Mouse (Mus musculus) cerebellum, adult 2 months (tissue): ENCODE measurements around the gene Baiap2. TPM values are rescaled to one million over a fixed set of nuclear protein-coding genes. Genes with fewer than 3 reads are reported as not detected.

Experiments
- DNase-seq, 2 experiments: peaks; one replicate each; pipeline ENCODE4 v3.0.0; 2021
- H3K27ac ChIP-seq: fragments of 200-500 bp; 2 replicates; pipeline ENCODE4 v1.5.1; 2012; ENCODE audit warnings: low read length, control low read depth, inconsistent platforms; ENCODE audit not compliant: insufficient read depth
- H3K27me3 ChIP-seq: fragments of 200-500 bp; 2 replicates; pipeline ENCODE4 v1.6.1; 2012; ENCODE audit warnings: inconsistent platforms, mild to moderate bottlenecking, low read length, moderate library complexity; ENCODE audit not compliant: control insufficient read depth, insufficient read depth
- H3K4me1 ChIP-seq: fragments of 200-500 bp; 2 replicates; pipeline ENCODE4 v1.6.1; 2011; ENCODE audit warnings: low read length; ENCODE audit not compliant: control insufficient read depth, insufficient read depth
- H3K4me3 ChIP-seq: fragments of 200-500 bp; replicated peaks from 2 replicates; pipeline ENCODE3; 2011; ENCODE audit warnings: mild to moderate bottlenecking, low read depth, low read length, control low read depth; ENCODE audit not compliant: insufficient read depth
- CTCF ChIP-seq: fragments of 200-500 bp; IDR thresholded peaks from 2 replicates; pipeline ENCODE4 v1.5.1; 2011; ENCODE audit warnings: low read depth, mild to moderate bottlenecking, control low read depth, low read length, moderate library complexity, borderline replicate concordance; ENCODE audit not compliant: insufficient read depth
- POLR2A ChIP-seq: fragments of 200-500 bp; IDR thresholded peaks from 2 replicates; pipeline ENCODE4 v1.6.1; 2011; ENCODE audit warnings: low read length, control low read depth, borderline replicate concordance; ENCODE audit not compliant: insufficient read depth
- WGBS: fragments of 180-500 bp; shearing (Covaris S2); methylation state at CpG from one replicate; pipeline ENCODE4 v1.1.7; 2018; 5-methylcytosine and 5-hydroxymethylcytosine counted together
- polyA plus RNA-seq: library from polyadenylated mRNA; depleted of rRNA; stranded (reverse); fragments of >200 nt; gene quantifications from 2 replicates; pipeline ENCODE4 v1.2.3, GENCODE M21; 2012

The Baiap2 gene
- polyA plus RNA-seq, 1 experiment = 116 TPM

- no peak for TF ChIP-seq CTCF
- no peak for TF ChIP-seq POLR2A
Measured at GRCm38 (mm10) chr11:120034762-120035161, 92.2 kb downstream of the Baiap2 start.

GRCm38 (mm10) chr11:120039581-120039980 is 97.0 kb downstream of the Baiap2 start:
- WGBS = 0% methylated on average over 4 of the region's 4 CpGs
- DNase-seq = peak; percentile 50 to 53
- Histone ChIP-seq H3K27me3 (no peaks in the 10 kb centered on the region), H3K4me3 (no peak overlapping the region), H3K4me1 (peaks cover 89% of the 10 kb centered on the region), H3K27ac (peak overlapping the region; percentile 78)
- TF ChIP-seq CTCF = no peak
- TF ChIP-seq POLR2A = no peak

More at GRCm38 (mm10) chr11:120034762-120035161, 92.2 kb downstream of the Baiap2 start:
- no peak overlapping the region for H3K27ac ChIP-seq
- DNase-seq = no peak
- H3K27me3 ChIP-seq = no peaks in the 10 kb centered on the region
- H3K4me1 ChIP-seq = peaks cover 84% of the 10 kb centered on the region
- no peak overlapping the region for H3K4me3 ChIP-seq
- WGBS = 60% methylated on average over 5 of the region's 5 CpGs

- Histone ChIP-seq H3K27ac (peak overlapping the region; percentile 91), H3K4me1 (peaks cover 86% of the 10 kb centered on the region), H3K4me3 (no peak overlapping the region), H3K27me3 (no peaks in the 10 kb centered on the region)
- TF ChIP-seq POLR2A = no peak
- TF ChIP-seq CTCF = no peak
- WGBS = 34% methylated on average over 8 of the region's 8 CpGs
- DNase-seq = peak; percentile 45 to 50
Measured at GRCm38 (mm10) chr11:120040440-120040839, 97.9 kb downstream of the Baiap2 start.

GRCm38 (mm10) chr11:120041191-120042123 is 98.9 kb downstream of the Baiap2 start:
- Histone ChIP-seq H3K27me3 (no peaks in the 10 kb centered on the region), H3K4me3 (peak overlapping the region; percentile 39), H3K4me1 (peaks cover 83% of the 10 kb centered on the region), H3K27ac (peak overlapping the region; percentile 96)
- DNase-seq = peak; percentile 75 to 81
- 5% methylated on average over 13 of the region's 13 CpGs for WGBS
- TF ChIP-seq POLR2A (0 out of 2 replicates have a peak, but pooled peaks have one; percentile 27), CTCF (no peak)

GRCm38 (mm10) chr11:120042141-120042838 is 99.7 kb downstream of the Baiap2 start:
- peak overlapping the region; percentile 96 for H3K27ac ChIP-seq
- TF ChIP-seq CTCF (no peak), POLR2A (no peak)
- no peaks in the 10 kb centered on the region for H3K27me3 ChIP-seq
- WGBS = 24% methylated on average over 7 of the region's 7 CpGs
- H3K4me1 ChIP-seq = peaks cover 74% of the 10 kb centered on the region
- DNase-seq = peak; percentile 52 to 58
- H3K4me3 ChIP-seq = peak overlapping the region; percentile 39

- 7% methylated on average over 4 of the region's 4 CpGs for WGBS
- TF ChIP-seq CTCF = no peak
- no peak for TF ChIP-seq POLR2A
- Histone ChIP-seq H3K27ac (peak overlapping the region; percentile 97), H3K4me3 (peak overlapping the region; percentile 98), H3K4me1 (peaks cover 52% of the 10 kb centered on the region), H3K27me3 (no peaks in the 10 kb centered on the region)
- peak; percentile 59 to 62 for DNase-seq
Measured at GRCm38 (mm10) chr11:120045341-120045740, 102.8 kb downstream of the Baiap2 start.

GRCm38 (mm10) chr11:120045839-120046552 is 103.4 kb downstream of the Baiap2 start:
- no peak for TF ChIP-seq CTCF
- TF ChIP-seq POLR2A = no peak
- Histone ChIP-seq H3K27me3 (no peaks in the 10 kb centered on the region), H3K4me1 (peaks cover 48% of the 10 kb centered on the region), H3K4me3 (peak overlapping the region; percentile 98), H3K27ac (peak overlapping the region; percentile 97)
- DNase-seq = peak; percentile 74 to 75
- 5% methylated on average over 11 of the region's 11 CpGs for WGBS
